Mouse (Mus musculus): ENCODE measurements at regions not wholly inside any gene's neighbourhood (a gene's known extent, or its start where the extent isn't known, plus 50 kb on each side); places are given as distances from the start of the nearest gene placed in this dataset.

DNA sequence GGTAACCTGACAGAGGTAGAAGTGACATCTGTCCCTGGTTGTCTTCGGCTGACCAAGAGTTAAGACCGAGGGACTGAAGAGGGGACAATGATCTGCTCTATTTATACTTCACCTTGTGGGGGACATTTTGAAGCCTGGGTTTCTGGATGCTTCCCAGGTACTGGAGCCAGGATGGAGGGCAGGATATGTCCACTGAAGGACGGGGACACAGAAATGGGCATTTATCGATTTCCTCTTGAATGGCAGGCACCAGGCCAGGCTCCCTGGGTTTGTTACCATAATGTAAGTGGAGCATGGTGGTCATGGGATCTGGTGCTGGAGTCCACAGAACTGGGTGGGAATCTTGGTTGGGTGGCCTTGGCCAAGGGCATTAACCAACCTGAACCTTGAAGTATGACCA lies 108.0 kb upstream of the Sdk2 start:
- DNase-seq (ENCODE audit: low spot score in 2 of 2) = no peak

DNA sequence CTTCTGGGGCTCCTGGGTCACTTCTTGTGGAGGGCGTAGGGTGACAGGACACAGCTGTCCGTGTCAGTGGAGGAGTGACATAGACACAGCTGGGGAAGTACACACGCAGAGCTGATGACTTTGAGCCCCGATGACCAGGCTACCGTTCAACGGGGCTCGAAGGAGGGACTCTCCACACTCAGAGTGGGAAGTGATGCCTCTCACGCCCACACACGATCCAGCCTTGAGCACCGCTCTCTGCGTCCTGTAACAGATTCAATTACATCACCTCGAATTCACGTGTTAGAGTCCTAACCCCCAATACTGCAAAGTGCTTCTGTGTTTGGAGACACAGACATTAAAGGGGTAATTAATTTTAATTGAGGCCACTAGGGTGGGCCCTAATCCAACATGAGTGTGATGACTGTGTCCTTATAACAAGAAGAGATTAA lies 101.4 kb upstream of the Sdk2 start:
- DNase-seq (ENCODE audit: low spot score in 2 of 2) = no peak

DNA sequence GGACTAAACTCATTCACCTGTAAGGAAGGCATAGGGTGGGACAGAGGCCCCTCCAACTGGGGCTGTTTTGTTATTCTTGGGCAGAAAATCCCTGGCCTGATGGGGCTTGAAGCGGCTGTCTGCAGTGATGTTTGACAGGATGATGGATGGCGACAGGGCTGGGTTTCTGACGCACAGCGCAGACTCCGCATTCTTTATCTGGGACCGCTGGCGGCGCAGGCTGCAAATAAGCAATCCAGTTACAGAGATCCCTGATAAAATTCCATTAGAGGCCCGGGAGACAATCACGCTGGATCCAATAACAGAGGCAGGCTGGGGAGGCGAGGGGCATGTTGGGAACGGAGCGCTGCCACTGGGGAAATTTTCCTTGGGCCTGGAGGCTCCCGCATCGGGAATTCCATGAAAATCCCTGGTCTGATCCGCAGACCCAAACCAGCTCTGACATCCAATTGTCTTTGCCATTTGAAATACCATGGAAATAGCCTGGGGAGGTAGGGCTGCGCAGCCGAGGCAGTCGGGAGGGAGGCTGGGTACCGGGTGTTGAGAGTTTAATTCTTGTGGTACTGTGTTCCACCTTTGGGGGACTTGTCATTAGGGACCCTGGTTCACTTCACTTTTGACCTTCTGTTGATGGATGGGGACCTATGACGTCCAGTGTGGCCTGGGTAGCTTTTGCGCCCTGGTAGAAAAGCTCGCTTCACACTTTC lies 99.0 kb upstream of the Sdk2 start:
- DNase-seq (ENCODE audit: low spot score in 2 of 2) = no peak

DNA sequence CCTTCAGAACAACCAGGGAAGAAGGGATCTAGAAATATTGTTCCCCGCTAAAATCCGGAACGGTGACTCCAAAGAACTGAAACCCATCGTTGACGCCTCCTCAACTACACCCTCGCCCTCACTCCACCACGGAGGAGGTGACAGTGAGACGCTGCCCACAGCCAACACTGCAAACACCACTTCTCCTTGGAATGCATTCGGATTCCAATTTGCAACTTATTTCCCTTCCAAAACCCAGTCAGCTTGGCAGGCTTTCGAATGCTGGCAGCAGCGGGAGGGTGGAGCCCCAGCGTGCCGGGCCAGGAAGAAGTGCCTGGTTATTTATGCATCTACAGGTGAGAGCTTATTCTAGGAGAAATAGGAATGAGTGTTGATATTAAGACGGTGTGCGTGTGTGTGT lies 85.9 kb upstream of the Sdk2 start:
- peak; percentile 58 to 63 for DNase-seq (ENCODE audit: low spot score in 2 of 2)

DNA sequence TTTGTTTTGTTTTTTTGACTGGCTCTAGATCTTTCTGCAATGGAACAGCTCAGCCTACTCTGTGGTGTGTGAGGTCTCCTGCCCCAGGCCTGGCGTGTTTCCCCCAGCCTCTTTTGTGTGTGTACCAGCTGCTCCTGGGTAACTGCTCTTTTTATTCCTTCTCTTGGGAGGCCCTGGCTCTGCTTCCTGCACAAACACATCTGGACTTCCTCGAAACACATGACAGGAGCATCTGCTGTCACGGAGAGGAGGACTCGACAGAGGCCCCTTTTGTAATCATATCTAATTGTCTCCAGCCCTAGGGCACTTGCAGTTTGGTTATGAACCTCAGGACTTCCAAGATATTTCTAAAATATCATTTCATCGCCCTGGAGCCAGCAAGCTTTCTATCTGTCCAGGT lies 79.5 kb upstream of the Sdk2 start:
- DNase-seq (ENCODE audit: low spot score in 2 of 2) = no peak

DNA sequence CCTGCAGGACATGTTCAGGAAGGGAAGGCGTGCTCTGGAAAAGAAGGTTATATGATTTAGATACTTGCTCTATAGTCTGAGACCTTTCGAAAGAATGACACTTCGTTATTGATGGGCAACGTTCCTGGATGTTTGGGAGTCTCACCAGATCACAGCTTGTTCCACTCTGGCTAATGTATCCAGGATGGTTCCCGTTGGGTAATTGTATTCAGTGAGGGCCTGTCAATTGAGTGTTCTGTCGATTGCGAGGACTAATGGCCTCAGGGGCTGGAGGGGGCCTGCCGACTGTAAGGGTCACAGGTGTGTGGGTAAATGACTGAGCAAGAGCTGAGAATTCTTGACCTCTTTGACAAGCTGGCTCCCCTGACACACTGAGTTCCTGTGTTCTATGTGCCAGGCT lies 62.4 kb upstream of the Sdk2 start:
- DNase-seq (ENCODE audit: low spot score in 2 of 2) = no peak

DNA sequence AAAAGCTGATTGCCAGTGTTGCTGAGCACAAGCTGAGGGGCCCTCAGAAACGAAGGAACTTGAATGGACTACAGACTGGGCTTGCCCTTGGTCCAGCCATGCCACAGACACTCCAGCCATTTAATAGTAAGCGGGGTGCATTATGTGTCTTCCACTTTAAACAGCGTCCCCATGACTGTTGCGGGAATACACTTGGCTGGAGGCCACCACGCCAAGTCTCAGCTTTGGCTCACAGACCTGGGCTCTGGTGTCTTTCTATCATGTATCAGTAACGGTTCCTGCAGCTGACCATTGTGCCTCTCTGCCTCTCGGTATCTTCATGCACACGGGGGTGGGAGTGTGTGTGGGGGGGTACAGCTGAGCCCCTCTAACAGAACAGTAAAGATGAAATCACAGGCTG lies 62.0 kb upstream of the Sdk2 start:
- no peak for DNase-seq (ENCODE audit: low spot score in 2 of 2)

DNA sequence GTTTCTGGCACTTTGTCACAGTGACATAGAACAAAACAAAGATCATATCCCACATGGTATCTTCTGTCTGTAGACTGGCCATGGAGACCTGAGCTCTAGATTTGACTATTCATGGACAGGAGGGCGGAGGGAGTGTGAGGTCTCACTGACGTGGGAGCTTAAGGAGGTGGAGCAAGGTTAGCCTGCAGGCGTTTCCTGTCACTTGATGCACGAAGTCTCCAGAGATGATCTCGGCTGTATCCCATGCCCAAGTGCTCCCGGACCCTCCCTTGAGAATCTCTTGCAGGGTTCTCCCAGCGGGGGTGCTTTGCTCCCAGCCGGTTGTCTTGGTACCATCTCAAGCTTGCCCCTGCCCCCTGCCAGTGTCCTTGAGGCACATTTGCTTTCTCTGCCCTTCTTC lies 60.6 kb upstream of the Sdk2 start:
- no peak for DNase-seq (ENCODE audit: low spot score in 2 of 2)

DNA sequence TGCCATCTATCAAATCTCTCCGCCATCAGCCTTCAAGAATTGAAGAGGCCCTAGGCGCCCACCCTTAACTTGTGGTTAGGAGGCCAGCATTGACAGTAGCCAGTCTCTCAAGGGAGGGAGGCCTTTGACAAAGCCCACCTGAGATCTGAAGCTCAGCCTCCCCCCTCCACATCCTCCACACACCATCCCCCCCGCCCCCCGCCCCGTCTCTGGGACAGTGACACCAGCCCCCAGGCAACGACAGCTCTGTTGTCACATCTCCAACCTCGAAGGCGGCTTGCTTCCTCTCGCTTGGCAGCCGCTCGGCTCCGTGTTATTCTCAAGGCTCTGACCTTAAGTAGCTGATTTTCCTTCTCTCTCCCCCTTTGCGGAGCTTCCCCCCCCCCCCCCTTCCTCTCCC lies 55.3 kb upstream of the Sdk2 start:
- DNase-seq (ENCODE audit: low spot score in 2 of 2) = no peak

DNA sequence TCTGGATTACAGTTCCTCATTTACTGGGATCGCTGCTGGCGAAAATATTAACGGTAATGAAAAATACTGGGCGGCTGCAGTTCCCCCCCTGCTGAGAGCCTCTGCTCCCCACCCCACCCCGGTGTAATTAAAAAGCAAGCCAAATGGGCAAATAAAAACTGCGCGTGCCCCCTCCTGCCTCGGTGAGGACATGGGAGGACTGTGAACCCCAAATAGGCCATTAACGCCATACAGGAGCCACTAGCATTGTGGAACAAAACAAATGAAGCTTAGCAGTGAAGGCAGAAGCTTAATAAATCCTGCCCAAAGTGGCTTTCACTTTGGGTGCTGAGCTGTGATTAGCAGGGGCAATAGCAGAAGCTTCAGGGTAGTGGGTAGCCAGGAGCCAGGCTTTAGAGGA lies 52.3 kb upstream of the Sdk2 start:
- DNase-seq (ENCODE audit: low spot score in 2 of 2) = no peak

Measured in right cerebral cortex, postnatal 36 days (tissue).